Mouse (Mus musculus): ENCODE data around the gene Xpr1. TPM values are rescaled to one million over a fixed set of nuclear protein-coding genes. Genes with fewer than 3 reads are reported as not detected.
A peak's percentile ranks its signal among the peaks of the same experiment; 100 is the strongest.

The Xpr1 gene
- polyA plus RNA-seq, 1 experiment: 8.7 TPM

DNA sequence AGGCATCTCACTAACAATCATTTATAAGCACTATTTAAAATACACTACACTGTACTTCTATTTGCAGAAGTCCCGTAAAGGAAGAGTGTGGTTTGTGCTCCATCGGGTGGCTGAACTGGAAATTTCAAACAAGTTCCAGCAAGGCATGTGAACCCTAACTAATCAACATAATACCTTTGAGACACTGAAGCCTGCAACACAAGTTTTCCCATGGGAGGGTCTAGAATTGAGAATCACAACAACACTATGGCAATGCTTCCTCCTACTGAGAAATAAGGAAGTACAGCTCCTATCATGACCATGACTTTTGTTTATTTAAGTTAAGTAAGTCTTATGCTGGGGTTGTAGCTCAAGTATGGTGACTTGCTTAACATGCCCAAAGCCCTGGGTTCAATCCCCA, 4.5 kb downstream of the Xpr1 start:
- no peak overlapping the region for H3K4me2 ChIP-seq (ENCODE audit: low read depth)
- H3K27me3 ChIP-seq (ENCODE audit: control insufficient read depth, insufficient read depth, insufficient read length): no peaks in the 10 kb centered on the region
- no peak overlapping the region for H3K4me3 ChIP-seq
- H3K36me3 ChIP-seq (ENCODE audit: control insufficient read depth, insufficient read depth): no peaks in the 10 kb centered on the region
- H3ac ChIP-seq (ENCODE audit: control insufficient read depth, insufficient read length): no peak overlapping the region
- H3K79me2 ChIP-seq (ENCODE audit: control insufficient read depth, insufficient read depth): peaks cover 20% of the 10 kb centered on the region
- TF ChIP-seq E2F4 (IDR thresholded peaks at IDR 0.05; ENCODE audit: insufficient read depth) (no peak), SRF (IDR thresholded peaks at IDR 0.05; ENCODE audit: control insufficient read depth, insufficient read length, low read depth) (no peak), TCF12 (IDR thresholded peaks at IDR 0.05; ENCODE audit: insufficient read depth, poor library complexity, severe bottlenecking) (no peak), MYOG (IDR thresholded peaks at IDR 0.05; ENCODE audit: control insufficient read depth in 1 of 3, insufficient read depth in 1 of 3, insufficient read length in 2 of 3, low read depth in 2 of 3) (no peak), MYOD1 (IDR thresholded peaks at IDR 0.05; ENCODE audit: control insufficient read depth in 1 of 3, insufficient read length in 2 of 3, low read depth in 2 of 3) (no peak), CEBPB (IDR thresholded peaks at IDR 0.05; ENCODE audit: insufficient read depth, poor library complexity, severe bottlenecking) (no peak), POLR2A (IDR thresholded peaks at IDR 0.05; ENCODE audit: insufficient read length, low read depth) (no peak), MAX (IDR thresholded peaks at IDR 0.05; ENCODE audit: low read depth) (no peak), POLR2AphosphoS2 (IDR thresholded peaks at IDR 0.05; ENCODE audit: insufficient read length, low read depth) (no peak), TCF3 (IDR thresholded peaks at IDR 0.05; ENCODE audit: insufficient read length, low read depth) (no peak), REST (IDR thresholded peaks at IDR 0.05; ENCODE audit: insufficient read depth, insufficient read length) (no peak)

DNA sequence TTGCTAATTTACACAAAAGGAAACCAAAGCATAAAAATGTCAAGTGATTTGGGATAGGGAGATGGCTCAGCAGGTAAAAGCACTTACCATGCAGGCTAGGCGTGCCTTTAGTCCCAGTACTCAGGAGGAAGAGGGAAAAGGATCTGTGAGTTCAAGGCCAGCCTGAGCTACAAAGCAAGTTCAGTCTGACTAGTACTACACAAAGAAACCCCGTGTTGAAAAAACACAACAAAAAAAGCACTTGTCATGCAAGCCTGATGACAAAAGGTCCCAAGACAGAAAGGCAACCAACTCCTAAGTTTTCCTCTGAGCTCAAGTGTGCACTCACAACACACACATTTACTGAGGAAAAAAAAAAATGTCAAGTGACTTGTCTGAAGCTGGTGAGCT, 8.6 kb downstream of the Xpr1 start:
- no peak overlapping the region for H3K4me3 ChIP-seq
- H3K4me2 ChIP-seq (ENCODE audit: low read depth): no peak overlapping the region
- no peaks in the 10 kb centered on the region for H3K27me3 ChIP-seq (ENCODE audit: control insufficient read depth, insufficient read depth, insufficient read length)
- no peak for TF ChIP-seq REST (IDR thresholded peaks at IDR 0.05; ENCODE audit: insufficient read depth, insufficient read length)
- TF ChIP-seq MYOD1 (IDR thresholded peaks at IDR 0.05; ENCODE audit: control insufficient read depth in 1 of 3, insufficient read length in 2 of 3, low read depth in 2 of 3): no peak
- no peak for TF ChIP-seq CEBPB (IDR thresholded peaks at IDR 0.05; ENCODE audit: insufficient read depth, poor library complexity, severe bottlenecking)
- peaks cover 6% of the 10 kb centered on the region for H3K79me2 ChIP-seq (ENCODE audit: control insufficient read depth, insufficient read depth)
- H3K36me3 ChIP-seq (ENCODE audit: control insufficient read depth, insufficient read depth): no peaks in the 10 kb centered on the region
- H3ac ChIP-seq (ENCODE audit: control insufficient read depth, insufficient read length): no peak overlapping the region

GRCm38 (mm10) chr1:155407697-155408576, 9.3 kb downstream of the Xpr1 start:
- TF ChIP-seq CEBPB (IDR thresholded peaks at IDR 0.05; ENCODE audit: insufficient read depth, poor library complexity, severe bottlenecking) (no peak), MYOD1 (IDR thresholded peaks at IDR 0.05; ENCODE audit: control insufficient read depth in 1 of 3, insufficient read length in 2 of 3, low read depth in 2 of 3) (no peak), TCF3 (IDR thresholded peaks at IDR 0.05; ENCODE audit: insufficient read length, low read depth) (no peak), POLR2A (IDR thresholded peaks at IDR 0.05; ENCODE audit: insufficient read length, low read depth) (no peak), E2F4 (IDR thresholded peaks at IDR 0.05; ENCODE audit: insufficient read depth) (no peak), MYOG (IDR thresholded peaks at IDR 0.05; ENCODE audit: control insufficient read depth in 1 of 3, insufficient read depth in 1 of 3, insufficient read length in 2 of 3, low read depth in 2 of 3) (no peak), TCF12 (IDR thresholded peaks at IDR 0.05; ENCODE audit: insufficient read depth, poor library complexity, severe bottlenecking) (no peak)
- H3K79me2 ChIP-seq (ENCODE audit: control insufficient read depth, insufficient read depth): no peaks in the 10 kb centered on the region
- H3K36me3 ChIP-seq (ENCODE audit: control insufficient read depth, insufficient read depth): no peaks in the 10 kb centered on the region
- H3K27me3 ChIP-seq (ENCODE audit: control insufficient read depth, insufficient read depth, insufficient read length): no peaks in the 10 kb centered on the region
- no peak overlapping the region for H3K4me3 ChIP-seq
- H3ac ChIP-seq (ENCODE audit: control insufficient read depth, insufficient read length): no peak overlapping the region
- no peak overlapping the region for H3K4me2 ChIP-seq (ENCODE audit: low read depth)

DNA sequence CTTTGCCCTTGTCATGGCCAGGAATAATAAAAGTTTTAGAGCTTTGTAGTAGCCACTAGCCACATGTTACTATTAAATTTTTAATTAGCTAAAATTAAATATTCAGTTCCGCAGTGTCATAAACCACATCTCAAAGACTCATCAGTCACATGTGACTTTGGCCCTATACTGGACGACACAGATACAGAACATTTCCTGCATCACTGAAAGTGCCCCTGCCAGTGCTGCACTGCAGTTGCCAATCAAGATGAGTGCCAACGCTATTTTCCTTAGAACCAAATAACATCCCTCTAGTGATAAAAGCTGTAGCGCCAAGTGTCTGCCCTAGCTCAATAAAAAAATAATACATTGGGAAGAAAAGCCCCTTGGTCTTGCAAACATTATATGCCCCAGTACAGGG, 17.2 kb downstream of the Xpr1 start:
- Histone ChIP-seq H3ac (ENCODE audit: control insufficient read depth, insufficient read length) (no peak overlapping the region), H3K27me3 (ENCODE audit: control insufficient read depth, insufficient read depth, insufficient read length) (no peaks in the 10 kb centered on the region), H3K36me3 (ENCODE audit: control insufficient read depth, insufficient read depth) (no peaks in the 10 kb centered on the region), H3K79me2 (ENCODE audit: control insufficient read depth, insufficient read depth) (no peaks in the 10 kb centered on the region), H3K4me2 (ENCODE audit: low read depth) (no peak overlapping the region), H3K4me3 (no peak overlapping the region)
- TF ChIP-seq POLR2AphosphoS2 (IDR thresholded peaks at IDR 0.05; ENCODE audit: insufficient read length, low read depth) (no peak), E2F4 (IDR thresholded peaks at IDR 0.05; ENCODE audit: insufficient read depth) (no peak), MYOD1 (IDR thresholded peaks at IDR 0.05; ENCODE audit: control insufficient read depth in 1 of 3, insufficient read length in 2 of 3, low read depth in 2 of 3) (no peak), SRF (IDR thresholded peaks at IDR 0.05; ENCODE audit: control insufficient read depth, insufficient read length, low read depth) (no peak), CEBPB (IDR thresholded peaks at IDR 0.05; ENCODE audit: insufficient read depth, poor library complexity, severe bottlenecking) (no peak), REST (IDR thresholded peaks at IDR 0.05; ENCODE audit: insufficient read depth, insufficient read length) (no peak), MAX (IDR thresholded peaks at IDR 0.05; ENCODE audit: low read depth) (no peak), TCF3 (IDR thresholded peaks at IDR 0.05; ENCODE audit: insufficient read length, low read depth) (no peak), MYOG (IDR thresholded peaks at IDR 0.05; ENCODE audit: control insufficient read depth in 1 of 3, insufficient read depth in 1 of 3, insufficient read length in 2 of 3, low read depth in 2 of 3) (no peak)

DNA sequence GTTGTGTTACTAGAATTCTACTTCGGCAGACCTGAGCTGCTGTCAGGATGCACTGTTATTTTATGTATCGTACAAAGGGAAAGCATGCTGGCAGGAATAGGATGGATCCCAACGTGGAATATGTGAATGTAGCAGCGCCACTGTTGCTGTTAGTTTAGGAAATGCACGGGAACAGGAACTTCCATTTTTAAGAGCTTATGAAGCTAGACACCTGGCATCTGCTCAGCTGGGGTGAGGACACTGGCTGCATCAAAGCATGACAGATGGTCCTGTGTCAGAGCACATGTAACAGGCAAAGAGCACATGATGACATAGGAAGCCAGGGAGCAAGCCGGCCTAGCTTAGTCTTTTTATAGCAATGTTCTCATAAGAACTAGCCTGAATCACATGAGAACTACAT, 22.4 kb downstream of the Xpr1 start:
- Histone ChIP-seq H3K27me3 (ENCODE audit: control insufficient read depth, insufficient read depth, insufficient read length) (no peaks in the 10 kb centered on the region), H3K36me3 (ENCODE audit: control insufficient read depth, insufficient read depth) (no peaks in the 10 kb centered on the region)
- no peak for TF ChIP-seq TCF12 (IDR thresholded peaks at IDR 0.05; ENCODE audit: insufficient read depth, poor library complexity, severe bottlenecking)
- TF ChIP-seq USF1 (IDR thresholded peaks at IDR 0.05; ENCODE audit: low read depth): no peak
- no peak for TF ChIP-seq CEBPB (IDR thresholded peaks at IDR 0.05; ENCODE audit: insufficient read depth, poor library complexity, severe bottlenecking)
- no peak for TF ChIP-seq TCF3 (IDR thresholded peaks at IDR 0.05; ENCODE audit: insufficient read length, low read depth)
- TF ChIP-seq MYOD1 (IDR thresholded peaks at IDR 0.05; ENCODE audit: control insufficient read depth in 1 of 3, insufficient read length in 2 of 3, low read depth in 2 of 3): peak in 2 of 3 experiments; percentile 9 to 24
- TF ChIP-seq E2F4 (IDR thresholded peaks at IDR 0.05; ENCODE audit: insufficient read depth): no peak
- TF ChIP-seq SRF (IDR thresholded peaks at IDR 0.05; ENCODE audit: control insufficient read depth, insufficient read length, low read depth): no peak
- TF ChIP-seq POLR2AphosphoS2 (IDR thresholded peaks at IDR 0.05; ENCODE audit: insufficient read length, low read depth): no peak
- peak in 1 of 3 experiments; percentile 26 for TF ChIP-seq MYOG (IDR thresholded peaks at IDR 0.05; ENCODE audit: control insufficient read depth in 1 of 3, insufficient read depth in 1 of 3, insufficient read length in 2 of 3, low read depth in 2 of 3)

More for the DNA sequence above, 22.4 kb downstream of the Xpr1 start:
- Histone ChIP-seq H3ac (ENCODE audit: control insufficient read depth, insufficient read length) (no peak overlapping the region), H3K79me2 (ENCODE audit: control insufficient read depth, insufficient read depth) (peaks cover 7% of the 10 kb centered on the region), H3K4me3 (no peak overlapping the region), H3K4me2 (ENCODE audit: low read depth) (no peak overlapping the region)

All from myocyte (in vitro differentiated cells).